Mouse (Mus musculus) neutrophil, adult 65 days (primary cell): ENCODE data around the gene Nbr1. TPM values are rescaled to one million over a fixed set of nuclear protein-coding genes. Genes with fewer than 3 reads are reported as not detected.

Source experiments
- total RNA-seq: library from RNA; stranded (reverse); gene quantifications from 2 replicates; pipeline ENCODE4 v1.2.4, GENCODE M21; 2023

Nbr1 gene
- 128 and 177 TPM in 2 replicates for total RNA-seq

DNA sequence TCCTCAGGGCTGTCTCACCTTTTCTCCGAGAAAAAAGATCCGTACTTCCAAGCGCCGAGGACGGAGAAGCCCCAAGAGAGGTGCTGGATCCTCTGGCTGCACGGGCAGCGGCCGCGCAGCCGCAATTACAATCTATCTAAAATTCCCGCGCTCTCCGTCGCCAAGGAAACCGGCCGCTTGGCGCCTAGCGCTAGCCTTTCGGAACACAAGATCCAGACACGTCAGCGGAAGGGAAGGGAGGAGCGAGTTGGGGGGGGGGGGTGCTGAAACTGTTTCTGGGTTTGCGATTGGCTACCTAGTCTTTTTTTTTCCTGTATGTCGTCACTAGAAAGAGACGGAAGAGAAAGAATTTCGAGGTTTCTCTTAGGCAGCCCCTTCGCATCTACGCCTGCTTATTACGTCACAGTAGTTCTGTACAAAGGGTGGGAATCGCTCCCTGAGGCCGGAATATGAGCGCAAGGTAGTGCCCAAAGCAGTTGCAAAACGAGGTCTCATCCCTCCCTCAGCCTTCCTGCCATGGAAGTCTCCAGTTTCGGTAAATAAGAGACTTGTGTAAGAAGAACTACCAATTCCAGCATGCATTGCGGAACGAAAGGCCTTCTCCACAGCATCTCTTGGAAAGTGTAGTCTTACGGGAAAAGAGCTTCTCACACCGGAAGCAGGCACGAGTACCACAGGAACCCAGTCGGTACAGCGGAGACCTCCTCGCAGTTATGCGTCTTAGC, at the start of gene Nbr1, which contains the start of gene Brca1:
Gene Nbr1 (plus strand): TSS at position 399 of the 725 bp plus-strand sequence.
Gene Brca1 (minus strand): TSS at position 205 of the 725 bp plus-strand sequence.

DNA sequence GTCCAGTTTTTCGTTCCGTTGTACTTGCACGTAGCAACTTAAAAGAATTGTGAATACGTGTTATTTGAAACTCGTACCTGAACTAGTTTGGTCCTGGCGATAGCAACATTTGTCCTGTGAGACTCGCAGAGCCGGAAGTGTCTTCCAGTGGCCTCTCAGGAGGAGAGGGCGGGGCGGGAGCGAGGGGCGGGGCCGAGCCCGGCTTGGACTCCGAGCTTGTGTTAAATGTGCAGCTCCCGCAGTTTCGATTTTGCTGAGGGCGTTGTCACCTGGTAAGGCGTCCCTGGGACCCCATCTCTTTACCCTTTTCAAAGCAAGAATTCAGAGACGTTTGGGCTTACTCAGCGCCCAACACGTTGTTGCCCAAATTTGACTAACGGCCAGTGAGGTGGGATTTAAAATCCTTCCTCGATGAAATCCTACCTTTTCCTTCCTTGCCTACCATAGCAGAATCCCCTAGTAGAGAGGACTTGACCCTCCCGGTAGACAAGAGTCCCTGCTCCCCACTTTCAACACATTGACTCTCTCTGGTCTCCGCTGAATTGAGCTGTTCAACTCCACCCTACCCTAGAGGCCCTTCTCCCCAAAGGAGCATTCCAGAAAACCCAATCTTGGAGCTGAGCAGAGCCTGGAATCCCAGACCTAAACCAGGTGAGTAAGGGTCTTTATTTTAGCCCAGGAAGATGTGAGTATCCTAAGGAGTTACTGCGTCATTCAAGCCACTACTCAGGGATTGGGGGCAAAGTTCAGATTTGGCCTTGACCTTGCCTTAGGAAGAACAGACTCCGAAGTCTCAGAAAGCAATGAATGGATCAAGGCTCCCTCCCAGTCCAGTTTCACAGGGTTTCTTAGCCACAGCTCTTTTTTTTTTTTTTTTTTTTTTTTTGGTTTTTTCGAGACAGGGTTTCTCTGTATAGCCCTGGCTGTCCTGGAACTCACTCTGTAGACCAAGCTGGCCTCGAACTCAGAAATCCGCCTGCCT, 30.4 kb downstream of the Nbr1 start, which contains the start of gene Tmem106a:
Gene Tmem106a (plus strand): TSS at position 189 of the 982 bp plus-strand sequence.

DNA sequence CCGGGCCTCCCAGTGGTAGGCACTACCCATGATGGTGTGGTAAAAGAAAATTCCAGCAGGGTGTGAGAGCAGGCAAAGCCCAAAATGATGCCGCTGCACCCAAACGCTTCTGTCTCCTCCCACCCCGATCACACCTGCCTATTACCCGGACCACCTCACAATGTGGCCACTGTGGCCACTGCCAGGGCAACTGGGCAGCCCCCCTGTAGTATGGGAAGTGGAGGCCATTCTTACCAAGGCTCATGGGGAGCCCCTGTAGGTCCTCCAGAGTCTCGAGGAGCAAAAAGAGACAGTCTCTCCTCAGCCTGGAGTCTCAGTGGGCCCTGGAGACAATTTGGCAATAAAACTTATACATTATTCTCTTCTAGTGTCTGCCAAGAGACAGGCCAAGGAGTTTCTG, 47.2 kb downstream of the Nbr1 start, which contains the start of gene Gm11634:
Gene Gm11634 (minus strand): TSS at position 101 of the 400 bp plus-strand sequence.

DNA sequence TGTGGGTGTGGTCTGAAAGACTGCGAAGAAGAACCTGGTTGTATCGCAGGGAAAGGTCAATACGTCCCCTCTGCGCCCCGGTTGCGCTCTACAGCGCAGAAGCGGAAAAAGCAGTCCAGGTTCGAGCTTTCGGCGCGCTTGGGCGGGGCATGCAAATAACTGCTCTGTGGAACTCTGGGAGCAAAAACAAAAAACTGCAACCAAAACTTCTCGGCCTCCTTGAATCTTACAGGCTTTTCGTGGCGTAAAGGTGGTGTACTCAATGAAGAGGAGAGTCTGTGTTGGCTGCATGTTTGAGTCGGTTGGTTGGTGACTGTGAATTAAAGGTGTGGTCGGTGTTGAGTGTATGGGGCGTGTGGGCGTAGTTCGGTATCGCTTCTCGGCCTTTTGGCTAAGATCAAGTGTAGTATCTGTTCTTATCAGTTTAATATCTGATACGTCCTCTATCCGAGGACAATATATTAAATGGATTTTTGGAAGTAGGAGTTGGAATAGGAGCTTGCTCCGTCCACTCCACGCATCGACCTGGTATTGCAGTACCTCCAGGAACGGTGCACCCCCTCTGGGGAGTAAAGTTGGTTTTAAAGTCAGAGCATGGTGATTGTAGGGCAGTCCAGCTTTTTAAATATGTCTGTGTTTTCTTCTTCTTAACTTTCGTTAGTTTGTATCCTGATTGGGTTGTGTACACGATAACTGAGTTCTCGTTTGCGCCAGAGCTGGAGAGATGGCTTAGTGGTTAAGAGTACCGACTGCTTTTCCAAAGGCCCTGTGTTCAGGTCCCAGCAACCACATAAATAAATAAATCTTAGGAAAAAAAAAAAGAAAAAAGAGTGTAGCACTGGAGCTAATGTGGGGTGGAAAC, 75.3 kb downstream of the Nbr1 start, which contains the start of gene Rdm1:
Gene Rdm1 (plus strand): TSS at position 201 of the 862 bp plus-strand sequence.

Other genes with a start within 250 kb of the Nbr1 start
- gene Becn1, start 249.9 kb upstream of the Nbr1 start, total RNA-seq: 150 and 240 TPM in 2 replicates
- 59.9 and 64.2 TPM in 2 replicates for gene Psme3, start 235.9 kb upstream of the Nbr1 start, total RNA-seq
- gene Aoc2, start 227.1 kb upstream of the Nbr1 start, total RNA-seq: 2.7 and 4.6 TPM in 2 replicates
- not detected in 2 replicates for gene Aoc3, start 221.5 kb upstream of the Nbr1 start, total RNA-seq
- gene G6pc, start 184.6 kb upstream of the Nbr1 start, total RNA-seq: not detected in 2 replicates
- gene Aarsd1, start 134.5 kb upstream of the Nbr1 start, total RNA-seq: 12.1 and 12.4 TPM in 2 replicates
- gene Gm27029, start 127.4 kb upstream of the Nbr1 start, total RNA-seq: 0.43 TPM in 1 of 2 replicates, not detected in the other
- 10.3 and 14.3 TPM in 2 replicates for gene Rundc1, start 127.1 kb upstream of the Nbr1 start, total RNA-seq
- 0.60 and 0.98 TPM in 2 replicates for gene Ptges3l, start 126.8 kb upstream of the Nbr1 start, total RNA-seq
- 37.3 and 45.6 TPM in 2 replicates for gene Rpl27, start 109.9 kb upstream of the Nbr1 start, total RNA-seq
- gene Ifi35, start 103.7 kb upstream of the Nbr1 start, total RNA-seq: 23.6 and 24.5 TPM in 2 replicates
- gene Rnd2, start 87.2 kb upstream of the Nbr1 start, total RNA-seq: 0.32 and 0.66 TPM in 2 replicates
- gene Vat1, start 85.9 kb upstream of the Nbr1 start, total RNA-seq: 16.5 and 19.8 TPM in 2 replicates
- 20.7 and 21.2 TPM in 2 replicates for gene Brca1, start 194 bp upstream of the Nbr1 start, total RNA-seq
- 8.5 and 12.0 TPM in 2 replicates for gene Tmem106a, start 30.1 kb downstream of the Nbr1 start, total RNA-seq
- gene Gm11634, start 47.1 kb downstream of the Nbr1 start, total RNA-seq: not detected in 2 replicates
- gene Rdm1, start 75.0 kb downstream of the Nbr1 start, total RNA-seq: 10.8 and 12.2 TPM in 2 replicates
- gene Arl4d, start 113.4 kb downstream of the Nbr1 start, total RNA-seq: 1.3 and 2.7 TPM in 2 replicates
- gene Dhx8, start 180.8 kb downstream of the Nbr1 start, total RNA-seq: 54.4 and 67.3 TPM in 2 replicates
- gene Etv4, start 233.2 kb downstream of the Nbr1 start, total RNA-seq: not detected in 2 replicates